12 mouse cellular contexts compared by ENCODE assay signal in genomic region chr10:91143313-91144230, GRCm38 (mm10). TPM values are rescaled to one million over a fixed set of nuclear protein-coding genes. Genes with fewer than 3 reads are reported as not detected.
DNase-seq lines count a peak whose midpoint lies in the region; ATAC-seq and TF ChIP-seq lines count a peak whose summit lies in the region.
"Had no signal": no experiment of that assay in that cellular context is flagged by ENCODE, and none has a peak within 500 bp of the region (broad histone marks: within the 10 kb centered on the region; RNA-seq: fewer than 3 reads in every experiment).

No protein-coding gene starts in this region.

- 0 out of 2 replicates have a peak overlapping the region, but pooled peaks have one; percentile 30 for H3K27ac ChIP-seq in hindbrain, embryonic 13.5 days
- H3K27ac ChIP-seq in hindbrain, embryonic 16.5 days (ENCODE audit: low read depth, low read length), result no peak overlapping the region
- no peak overlapping the region for H3K27ac ChIP-seq in liver, embryonic 11.5 days (ENCODE audit: low read depth, low read length)

- in situ Hi-C loops in Patski (cut with MboI; ENCODE audit: low pct_unique_long_range_greater_than_20kb), result loop anchor here (5.0 kb wide), 2 partner anchors 61 to 411 kb away; partner anchors contain the start of genes Apaf1 and Ikbip

- peak; percentile 26 for TF ChIP-seq CTCF in Patski (IDR thresholded peaks at IDR 0.05)

- DNase-seq in 416B (ENCODE audit: low read depth), result peak; percentile 39
- no peak for DNase-seq in Patski (ENCODE audit: low read depth, low spot score)
- DNase-seq in liver, embryonic 11.5 days (ENCODE audit: low spot score), result no peak
- no peak for DNase-seq in T-cell, adult 2 months (ENCODE audit: low spot score)
- DNase-seq in adrenal gland, postnatal 36 days, result no peak
- DNase-seq in adrenal gland, adult 8-10 months, result no peak
- DNase-seq: embryo, embryonic 11 days; spleen, adult 18-20 months; thymus, adult 2 months had no signal

- H3K9me3 ChIP-seq in hindbrain, embryonic 13.5 days, result no peaks in the 10 kb centered on the region
- H3K9me3 ChIP-seq in hindbrain, embryonic 16.5 days (ENCODE audit: control insufficient read depth, low read length), result no peaks in the 10 kb centered on the region
- H3K9me3 ChIP-seq in liver, embryonic 11.5 days (ENCODE audit: control insufficient read depth, low read length), result no peaks in the 10 kb centered on the region

- H3K4me1 ChIP-seq in hindbrain, embryonic 13.5 days (replicated peaks), result no peaks in the 10 kb centered on the region
- H3K4me1 ChIP-seq in hindbrain, embryonic 16.5 days (ENCODE audit: control insufficient read depth, insufficient read depth, low read depth, low read length), result no peaks in the 10 kb centered on the region
- H3K4me1 ChIP-seq in liver, embryonic 11.5 days (replicated peaks; ENCODE audit: control insufficient read depth, insufficient read depth, low read length), result no peaks in the 10 kb centered on the region; the same call in 1 of the 2 replicates

- peaks cover 23% of the 10 kb centered on the region for H3K36me3 ChIP-seq in hindbrain, embryonic 13.5 days
- H3K36me3 ChIP-seq in hindbrain, embryonic 16.5 days (ENCODE audit: control insufficient read depth, insufficient read depth, low read length), result peaks cover 17% of the 10 kb centered on the region
- H3K36me3 ChIP-seq in liver, embryonic 11.5 days (ENCODE audit: control insufficient read depth, insufficient read depth, low read length), result peaks cover 18% of the 10 kb centered on the region

- no peak overlapping the region for H3K9ac ChIP-seq in hindbrain, embryonic 13.5 days
- H3K9ac ChIP-seq in hindbrain, embryonic 16.5 days (ENCODE audit: low read depth, low read length), result no peak overlapping the region
- no peak overlapping the region for H3K9ac ChIP-seq in liver, embryonic 11.5 days (ENCODE audit: low read depth, low read length)

- CTCF ChIA-PET in Patski (lab: Charles Lee), result no interaction called here

- no peaks in the 10 kb centered on the region for H3K27me3 ChIP-seq in hindbrain, embryonic 13.5 days
- H3K27me3 ChIP-seq in hindbrain, embryonic 16.5 days (replicated peaks; ENCODE audit: control insufficient read depth, insufficient read depth, low read length), result no peaks in the 10 kb centered on the region
- no peaks in the 10 kb centered on the region for H3K27me3 ChIP-seq in Patski
- H3K27me3 ChIP-seq in liver, embryonic 11.5 days (replicated peaks; ENCODE audit: control insufficient read depth, insufficient read depth, low read length), result no peaks in the 10 kb centered on the region

- POLR2A ChIA-PET in Patski (lab: Charles Lee), result interaction anchor here (0.7 kb wide), 2 partner anchors 68 to 89 kb away, joined by 3 read pairs; no protein-coding TSS in a partner anchor

- no peak overlapping the region for H3K4me2 ChIP-seq in hindbrain, embryonic 13.5 days
- no peak overlapping the region for H3K4me2 ChIP-seq in hindbrain, embryonic 16.5 days (ENCODE audit: low read length)
- no peak overlapping the region for H3K4me2 ChIP-seq in liver, embryonic 11.5 days

- 79% methylated on average over 18 of the region's 18 CpGs for WGBS in hindbrain, embryonic 13.5 days
- 80% methylated on average over 18 of the region's 18 CpGs for WGBS in hindbrain, embryonic 16.5 days
- WGBS in liver, embryonic 11.5 days, result 58% methylated on average over 18 of the region's 18 CpGs

- no peak overlapping the region for H3K4me3 ChIP-seq in hindbrain, embryonic 13.5 days
- H3K4me3 ChIP-seq in hindbrain, embryonic 16.5 days (ENCODE audit: low read length), result no peak overlapping the region
- H3K4me3 ChIP-seq in liver, embryonic 11.5 days (ENCODE audit: low read depth, low read length), result no peak overlapping the region

- ATAC-seq in hindbrain, embryonic 13.5 days (ENCODE audit: low FRiP score), result no peak
- ATAC-seq in hindbrain, embryonic 16.5 days, result no peak
- no peak for ATAC-seq in Patski
- ATAC-seq in liver, embryonic 11.5 days (replicated peaks; ENCODE audit: low FRiP score), result peak; percentile 27; the same call in 1 of the 2 replicates
- ATAC-seq: CD4-positive, CD25-positive, alpha-beta regulatory T cell, adult 4 months had no signal

RNA-seq across cellular contexts. Expression of gene Slc25a3, which starts 19.7 kb away (rescaled TPM):
- 506 and 512 TPM in 2 replicates for polyA plus RNA-seq in hindbrain, embryonic 13.5 days (2015; fragmentation: Nextera tagmentation; extraction: Ambion mirVana)
- 635 and 651 TPM in 2 replicates for polyA plus RNA-seq in hindbrain, embryonic 16.5 days (2015; fragmentation: Nextera tagmentation; extraction: Ambion mirVana)
- polyA plus RNA-seq in Patski (2021), result 919 TPM
- polyA plus RNA-seq in liver, embryonic 11.5 days (2014; fragmentation: Nextera tagmentation; extraction: Ambion mirVana), result 481 and 504 TPM in 2 replicates
- 1,000 to 10,000 TPM; 1,091 to 1,914 TPM for total RNA-seq in adrenal gland, postnatal 36 days (2021)
- total RNA-seq in adrenal gland, adult 8-10 months (2022), result 1,000 to 10,000 TPM in 2 of 4 experiments, 100 to 1,000 TPM in 2; 882 to 1,292 (median 1,071) TPM

RNA-seq across cellular contexts. Expression of gene Tmpo, which starts 37.5 kb away (rescaled TPM):
- 123 and 129 TPM in 2 replicates for polyA plus RNA-seq in hindbrain, embryonic 13.5 days (2015; fragmentation: Nextera tagmentation; extraction: Ambion mirVana)
- polyA plus RNA-seq in hindbrain, embryonic 16.5 days (2015; fragmentation: Nextera tagmentation; extraction: Ambion mirVana), result 68.7 and 83.7 TPM in 2 replicates
- 160 TPM for polyA plus RNA-seq in Patski (2021)
- 207 and 219 TPM in 2 replicates for polyA plus RNA-seq in liver, embryonic 11.5 days (2014; fragmentation: Nextera tagmentation; extraction: Ambion mirVana)
- 100 to 1,000 TPM in 1 of 2 experiments, 10 to 100 TPM in 1; 95.1 to 105 TPM for total RNA-seq in adrenal gland, postnatal 36 days (2021)
- total RNA-seq in adrenal gland, adult 8-10 months (2022), result 100 to 1,000 TPM in 2 of 4 experiments, 10 to 100 TPM in 2; 81.5 to 150 (median 108) TPM
